Mouse (Mus musculus) lung, adult 2 months (tissue): ENCODE measurements around the gene Rabl6. TPM values are rescaled to one million over a fixed set of nuclear protein-coding genes. Genes with fewer than 3 reads are reported as not detected.

Source experiments
- DNase-seq: peaks from one replicate; pipeline ENCODE4 v3.0.0; 2022
- H3K4me1 ChIP-seq: fragments of 200-500 bp; 2 replicates; pipeline ENCODE4 v1.6.1; 2011; ENCODE audit warnings: low read length; ENCODE audit not compliant: control insufficient read depth, insufficient read depth
- H3K4me3 ChIP-seq: fragments of 200-500 bp; replicated peaks from 2 replicates; pipeline ENCODE3; 2011; ENCODE audit warnings: low read depth, mild to moderate bottlenecking, control low read depth, low read length; ENCODE audit errors: extremely low read depth
- CTCF ChIP-seq: fragments of 200-500 bp; IDR thresholded peaks from 2 replicates; pipeline ENCODE4 v1.5.1; 2011; ENCODE audit warnings: mild to moderate bottlenecking, low read length, control low read depth; ENCODE audit not compliant: insufficient read depth
- POLR2A ChIP-seq: fragments of 200-500 bp; IDR thresholded peaks from 2 replicates; pipeline ENCODE4 v1.6.1; 2011; ENCODE audit warnings: low read depth, mild to moderate bottlenecking, control low read depth, low read length, borderline replicate concordance; ENCODE audit errors: extremely low read depth
- WGBS: fragments of 180-500 bp; shearing (Covaris S2); methylation state at CpG from one replicate; pipeline ENCODE4 v1.1.7; 2018; 5-methylcytosine and 5-hydroxymethylcytosine counted together
- polyA plus RNA-seq: library from polyadenylated mRNA; depleted of rRNA; stranded (reverse); fragments of >200 nt; gene quantifications from 2 replicates; pipeline ENCODE4 v1.2.3, GENCODE M21; 2012; rRNA removed

Rabl6 gene
- 53.4 and 62.2 TPM in 2 replicates for polyA plus RNA-seq

DNA sequence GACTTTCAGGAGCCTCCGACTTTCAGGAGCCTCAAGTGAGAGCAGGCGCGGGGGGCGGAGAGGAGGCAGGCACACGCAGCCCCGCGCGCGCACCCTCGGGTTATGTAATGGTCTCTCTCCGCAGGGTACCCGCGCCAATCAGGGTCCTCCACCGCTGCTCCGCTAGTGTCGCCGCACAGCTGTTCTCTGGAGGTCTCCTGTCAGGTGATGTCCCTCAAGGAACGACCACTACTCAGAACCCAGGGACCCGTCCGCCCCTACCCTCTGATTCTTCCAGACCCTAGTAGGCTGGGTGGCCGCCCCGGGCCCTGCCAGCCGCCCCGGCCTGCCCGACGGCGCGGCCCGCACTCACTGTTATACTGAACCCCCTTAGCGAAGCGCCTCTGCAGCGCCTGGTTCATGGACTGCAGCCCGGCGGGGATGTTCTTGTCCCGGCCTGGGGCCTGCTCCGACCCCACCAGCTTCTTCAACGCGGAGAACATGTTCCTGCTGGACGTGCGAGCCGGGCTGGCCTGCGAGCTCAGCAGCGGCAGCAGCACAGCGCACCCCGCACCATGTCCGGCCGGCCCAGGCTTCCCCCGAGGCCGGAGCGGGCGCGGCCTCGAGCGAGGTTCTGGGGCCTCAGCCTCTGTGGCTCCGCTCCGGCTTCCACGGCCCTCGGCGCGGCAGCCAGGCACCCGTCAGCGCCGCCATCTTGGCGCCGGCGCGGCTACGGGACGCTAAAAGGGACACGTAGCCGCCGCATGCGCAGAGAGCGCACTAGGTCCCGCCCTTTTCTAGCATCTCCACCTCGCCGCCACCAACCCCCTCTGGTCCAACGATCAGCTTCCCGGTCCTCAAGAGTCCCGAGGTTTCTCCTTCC, at the start of gene Rabl6:
TSS of gene Rabl6 (minus strand) at position 761 of the 862 bp plus-strand sequence.
- DNase-seq, result peak; percentile 89
- H3K4me3 ChIP-seq, result peak within 1 kb of the TSS; percentile 93
- TF ChIP-seq CTCF, result no peak
- TF ChIP-seq POLR2A, result peak; percentile 71; the same call in 1 of the 2 replicates
- peaks cover 4% of the 10 kb centered on the region for H3K4me1 ChIP-seq
- WGBS, result under 1% methylated on average over 80 of the region's 80 CpGs

DNA sequence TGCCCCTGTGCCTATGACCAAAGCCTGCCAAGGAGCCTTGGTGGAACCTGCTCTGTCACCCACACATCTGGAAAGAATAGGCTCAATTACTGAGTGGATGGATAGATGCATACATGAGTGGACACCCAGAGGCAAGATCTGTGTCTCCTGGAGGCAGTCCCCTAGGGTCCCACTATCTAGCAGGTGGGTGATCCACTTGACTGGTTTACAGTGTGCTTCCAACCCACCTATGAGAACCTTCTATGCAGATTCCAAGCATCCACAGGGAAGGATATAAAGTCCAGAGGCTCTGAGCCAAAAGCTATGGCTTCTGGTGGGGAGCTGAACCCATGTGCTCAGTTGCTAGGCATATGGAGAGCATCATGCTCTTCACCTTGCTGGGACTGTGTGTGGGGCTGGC, 49.3 kb upstream of the Rabl6 start, which contains the start of gene Lcn5:
TSS of gene Lcn5 (plus strand) at position 301 of the 400 bp plus-strand sequence.
- H3K4me1 ChIP-seq, result no peaks in the 10 kb centered on the region
- no peak for DNase-seq
- TF ChIP-seq POLR2A (no peak), CTCF (no peak)
- H3K4me3 ChIP-seq, result no peak within 1 kb of the TSS

DNA sequence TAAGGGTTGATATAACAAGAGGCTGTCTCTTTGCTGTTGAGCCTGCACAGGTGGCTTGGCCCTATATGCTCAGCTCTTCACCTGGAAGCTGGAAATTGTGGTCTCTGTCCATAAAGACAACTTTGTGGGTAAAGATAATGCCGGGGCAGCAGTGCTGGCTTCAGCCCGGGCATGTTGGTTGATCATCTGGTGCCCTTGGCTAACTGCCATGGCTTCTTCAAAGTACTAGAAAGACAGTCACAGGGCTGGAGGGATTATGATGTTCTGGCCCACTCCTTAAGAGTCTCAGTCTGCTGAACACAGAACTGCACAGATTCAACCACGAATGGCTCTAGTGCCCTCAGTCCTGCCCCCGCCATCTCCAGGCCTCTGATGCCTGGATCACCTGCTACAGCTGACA, 48.9 kb upstream of the Rabl6 start:
- WGBS, result 73% methylated on average over 4 of the region's 4 CpGs
- no peak for TF ChIP-seq CTCF
- TF ChIP-seq POLR2A, result no peak
- no peaks in the 10 kb centered on the region for H3K4me1 ChIP-seq
- no peak overlapping the region for H3K4me3 ChIP-seq
- DNase-seq, result no peak

DNA sequence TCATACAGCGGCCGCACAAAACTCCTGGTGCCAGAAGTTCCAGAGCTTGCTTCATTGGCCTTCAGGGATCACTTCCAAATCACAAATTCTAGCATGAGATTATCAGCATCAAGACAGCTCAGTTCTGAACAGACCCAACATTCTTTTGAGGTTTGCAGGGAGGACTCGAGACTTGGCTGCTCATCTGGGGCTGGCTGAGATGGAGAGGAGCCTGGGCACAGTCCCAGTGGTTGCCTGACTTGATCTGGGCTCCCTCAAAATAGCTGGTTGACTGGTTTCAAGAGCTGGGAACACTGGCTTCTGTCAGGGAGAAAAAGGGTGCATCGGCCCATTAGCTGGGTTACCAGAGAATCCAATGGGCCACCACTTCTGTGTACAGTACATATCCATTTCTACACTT, 48.4 kb upstream of the Rabl6 start:
- no peak for DNase-seq
- WGBS, result 74% methylated on average over 4 of the region's 4 CpGs

DNA sequence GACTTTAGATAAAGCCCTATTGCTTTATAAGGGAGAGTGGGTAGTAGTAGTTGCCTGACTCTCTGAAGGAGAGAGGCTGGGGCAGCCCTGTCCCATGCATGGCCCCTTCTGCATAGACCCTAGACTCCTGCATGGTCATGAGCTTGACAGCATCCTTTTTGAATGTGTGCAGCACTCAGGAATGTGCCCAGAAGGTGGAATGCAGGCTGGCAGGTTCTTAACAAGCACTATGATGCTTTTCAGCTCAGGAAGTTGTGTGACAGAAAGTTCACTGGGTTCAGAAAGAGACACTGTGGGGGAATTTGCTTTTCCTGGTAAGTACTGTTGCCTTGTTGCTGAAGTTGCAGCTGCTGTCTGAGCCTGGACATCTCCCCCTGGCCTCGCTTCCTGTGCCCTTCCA, 46.2 kb upstream of the Rabl6 start:
- TF ChIP-seq POLR2A, result no peak
- TF ChIP-seq CTCF, result no peak
- no peaks in the 10 kb centered on the region for H3K4me1 ChIP-seq
- H3K4me3 ChIP-seq, result no peak overlapping the region
- WGBS, result 41% methylated on average over 1 of the region's 1 CpGs
- DNase-seq, result no peak

More for the DNA sequence above, 48.4 kb upstream of the Rabl6 start:
- H3K4me3 ChIP-seq, result no peak overlapping the region
- H3K4me1 ChIP-seq, result no peaks in the 10 kb centered on the region
- TF ChIP-seq CTCF (no peak), POLR2A (no peak)

DNA sequence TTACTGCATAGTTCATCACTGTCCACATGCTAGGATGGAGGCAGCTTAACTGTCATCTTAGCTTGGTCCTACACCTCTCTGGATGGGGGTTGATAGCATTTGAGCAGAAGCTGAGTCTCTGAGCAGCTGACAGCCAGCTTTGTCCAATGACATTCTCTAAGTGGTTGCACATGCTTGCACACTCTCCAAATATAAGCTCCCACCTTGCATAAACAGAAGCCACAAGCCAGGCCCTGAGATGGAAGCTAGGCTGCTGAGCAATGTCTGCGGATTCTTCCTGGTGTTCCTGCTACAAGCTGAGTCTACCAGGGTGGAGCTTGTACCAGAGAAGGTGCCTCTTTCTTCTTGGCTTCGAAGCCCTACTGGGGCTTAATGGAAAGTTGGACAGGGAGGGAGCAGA, 44.6 kb upstream of the Rabl6 start, which contains the start of gene Lcn8:
TSS of gene Lcn8 (plus strand) at position 219 of the 400 bp plus-strand sequence.
- 65% methylated on average over 2 of the region's 2 CpGs for WGBS
- no peak for DNase-seq
- TF ChIP-seq POLR2A (no peak), CTCF (no peak)
- Histone ChIP-seq H3K4me1 (no peaks in the 10 kb centered on the region), H3K4me3 (no peak within 1 kb of the TSS)

DNA sequence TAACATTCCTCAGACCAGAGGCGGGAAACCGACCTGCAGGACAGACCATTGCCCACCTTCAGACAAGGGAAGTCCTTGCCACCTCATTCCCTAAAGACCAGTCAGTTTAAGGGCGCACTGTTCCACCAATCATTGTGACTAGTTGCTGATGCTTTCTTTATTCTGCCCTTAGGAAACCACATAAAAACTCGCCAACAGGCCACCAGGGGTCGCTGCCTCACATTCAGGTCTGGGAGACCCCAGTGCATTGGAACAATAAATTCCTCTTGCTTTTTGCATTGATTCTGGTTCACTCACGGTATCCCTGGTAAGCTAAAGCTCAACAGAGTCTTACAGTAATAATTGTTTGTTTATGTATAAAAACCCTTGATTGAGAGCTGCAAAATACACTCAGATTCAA, 31.6 kb upstream of the Rabl6 start:
- 24% methylated on average over 6 of the region's 6 CpGs for whole genome bisulfite sequencing
- TF ChIP-seq POLR2A, result no peak
- TF ChIP-seq CTCF, result peak; percentile 62
- DNase-seq, result peak; percentile 26
- no peaks in the 10 kb centered on the region for H3K4me1 ChIP-seq
- H3K4me3 ChIP-seq, result no peak overlapping the region

DNA sequence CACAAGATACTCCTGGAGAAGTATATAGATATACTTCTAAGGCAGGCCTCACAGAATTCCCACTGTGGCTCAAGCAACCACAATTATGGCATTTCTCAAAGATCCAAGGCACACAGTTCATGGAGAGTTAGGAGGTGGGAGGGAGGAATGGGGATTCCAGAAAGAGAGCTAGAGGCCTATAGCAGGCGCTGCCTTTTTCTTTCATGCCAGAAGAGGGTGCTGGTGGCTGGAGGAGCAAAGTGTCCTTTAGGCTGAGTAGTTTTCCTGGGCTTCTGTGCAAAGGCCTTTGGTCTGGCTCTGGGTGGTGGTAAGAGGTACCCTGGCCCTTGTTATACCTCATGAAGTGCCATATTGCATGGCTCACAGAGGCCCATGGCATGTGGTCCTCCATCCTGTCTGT, 25.7 kb upstream of the Rabl6 start:
- 58% methylated on average over 1 of the region's 1 CpGs for WGBS
- DNase-seq, result no peak
- H3K4me1 ChIP-seq, result no peaks in the 10 kb centered on the region
- no peak overlapping the region for H3K4me3 ChIP-seq
- TF ChIP-seq POLR2A (no peak), CTCF (no peak)

DNA sequence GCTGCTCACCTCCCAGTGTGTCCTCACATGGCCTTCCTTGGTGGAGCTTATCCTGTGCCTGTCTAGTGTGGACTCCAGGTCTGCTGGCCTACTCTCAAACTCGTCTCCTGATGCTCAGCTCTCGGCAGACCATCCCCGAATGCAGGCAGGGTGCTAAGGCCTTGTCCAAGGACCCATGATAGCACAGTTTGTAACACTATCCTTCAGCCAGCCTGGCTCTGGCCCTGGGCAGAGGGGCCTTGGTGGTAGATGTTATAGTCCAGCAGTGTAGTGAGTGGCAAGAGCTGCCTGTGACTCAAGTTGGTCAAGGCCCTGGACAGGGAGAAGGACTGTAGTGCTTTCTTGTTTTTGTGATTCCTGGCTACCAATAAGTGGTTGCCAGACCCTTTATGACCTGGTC, 25.3 kb upstream of the Rabl6 start:
- H3K4me1 ChIP-seq, result no peaks in the 10 kb centered on the region
- TF ChIP-seq CTCF (no peak), POLR2A (no peak)
- DNase-seq, result no peak
- 82% methylated on average over 3 of the region's 3 CpGs for WGBS
- no peak overlapping the region for H3K4me3 ChIP-seq

DNA sequence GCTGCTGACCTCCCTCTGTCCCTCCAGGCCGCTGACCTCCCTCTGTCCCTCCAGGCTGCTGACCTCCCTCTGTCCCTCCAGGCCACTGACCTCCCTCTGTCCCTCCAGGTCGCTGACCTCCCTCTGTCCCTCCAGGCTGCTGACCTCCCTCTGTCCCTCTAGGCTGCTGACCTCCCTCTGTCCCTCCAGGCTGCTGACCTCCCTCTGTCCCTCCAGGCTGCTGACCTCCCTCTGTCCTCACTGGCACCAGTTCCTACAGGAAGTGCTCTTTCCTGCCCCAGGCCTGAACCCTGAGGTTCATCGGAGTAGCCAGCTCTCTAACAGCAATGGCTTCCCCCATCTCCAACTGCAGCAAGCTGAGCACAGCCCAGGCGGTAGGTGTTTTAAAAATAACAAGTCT, 20.4 kb upstream of the Rabl6 start:
- 46% methylated on average over 4 of the region's 4 CpGs for WGBS
- no peaks in the 10 kb centered on the region for H3K4me1 ChIP-seq
- TF ChIP-seq POLR2A (no peak), CTCF (no peak)
- no peak for DNase-seq
- H3K4me3 ChIP-seq, result no peak overlapping the region

DNA sequence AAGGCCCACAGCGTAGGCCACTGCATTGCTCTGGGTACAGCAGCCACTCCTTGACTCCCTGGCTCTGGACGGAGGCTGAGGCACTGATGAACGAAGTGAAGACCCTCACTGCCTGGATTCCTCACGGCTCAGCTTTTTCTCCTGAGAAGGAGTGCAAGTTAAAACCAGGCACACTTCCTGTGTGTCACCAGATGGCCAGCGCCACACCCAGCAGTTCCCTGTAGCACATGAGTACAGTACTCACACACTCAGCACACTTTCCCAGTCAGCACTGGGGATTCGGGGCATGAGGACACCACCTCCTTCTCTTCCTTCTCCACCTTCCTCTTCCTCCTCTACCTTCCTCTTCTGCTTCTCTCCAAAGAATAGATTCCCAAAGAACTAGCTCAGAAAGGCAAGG, 19.5 kb upstream of the Rabl6 start, which contains the start of gene Fcna:
TSS of gene Fcna (minus strand) at position 220 of the 400 bp plus-strand sequence.
- TF ChIP-seq CTCF (no peak), POLR2A (no peak)
- H3K4me3 ChIP-seq, result no peak within 1 kb of the TSS
- DNase-seq, result no peak
- H3K4me1 ChIP-seq, result no peaks in the 10 kb centered on the region
- WGBS, result 75% methylated on average over 6 of the region's 6 CpGs
